Mouse (Mus musculus): ENCODE results near the gene Rpl18a.
"Not testable (repeated sequence)": the region's sequence is repeated elsewhere in the genome, so short reads cannot be mapped to it uniquely, and the experiment has no call there.

GRCm38 (mm10) chr8:70895571-70896259 is 1.5 kb downstream of the Rpl18a start:
- TF ChIP-seq CTCF (IDR thresholded peaks at IDR 0.05; ENCODE audit: extremely low read depth, insufficient read depth, insufficient read length, insufficient replicate concordance); POLR2A (IDR thresholded peaks at IDR 0.05; ENCODE audit: low read depth, low read length): not testable (repeated sequence)
